Mouse (Mus musculus): ENCODE results near the gene Tmco3. TPM values are rescaled to one million over a fixed set of nuclear protein-coding genes. Genes with fewer than 3 reads are reported as not detected.
A peak's percentile ranks its signal among the peaks of the same experiment; 100 is the strongest.

Gene Tmco3
- polyA plus RNA-seq, 1 experiment from 2014 or later, result 56.2 TPM

GRCm38 (mm10) chr8:13338255-13338860, 50.4 kb downstream of the Tmco3 start, which contains the start of gene Tfdp1:
Gene Tfdp1, plus strand, starts transcription at chr8:13338751.
- WGBS, result 2% methylated on average over 33 of the region's 72 CpGs
- ATAC-seq (ENCODE audit: low FRiP score, low TSS enrichment), result peak; percentile 95

DNA sequence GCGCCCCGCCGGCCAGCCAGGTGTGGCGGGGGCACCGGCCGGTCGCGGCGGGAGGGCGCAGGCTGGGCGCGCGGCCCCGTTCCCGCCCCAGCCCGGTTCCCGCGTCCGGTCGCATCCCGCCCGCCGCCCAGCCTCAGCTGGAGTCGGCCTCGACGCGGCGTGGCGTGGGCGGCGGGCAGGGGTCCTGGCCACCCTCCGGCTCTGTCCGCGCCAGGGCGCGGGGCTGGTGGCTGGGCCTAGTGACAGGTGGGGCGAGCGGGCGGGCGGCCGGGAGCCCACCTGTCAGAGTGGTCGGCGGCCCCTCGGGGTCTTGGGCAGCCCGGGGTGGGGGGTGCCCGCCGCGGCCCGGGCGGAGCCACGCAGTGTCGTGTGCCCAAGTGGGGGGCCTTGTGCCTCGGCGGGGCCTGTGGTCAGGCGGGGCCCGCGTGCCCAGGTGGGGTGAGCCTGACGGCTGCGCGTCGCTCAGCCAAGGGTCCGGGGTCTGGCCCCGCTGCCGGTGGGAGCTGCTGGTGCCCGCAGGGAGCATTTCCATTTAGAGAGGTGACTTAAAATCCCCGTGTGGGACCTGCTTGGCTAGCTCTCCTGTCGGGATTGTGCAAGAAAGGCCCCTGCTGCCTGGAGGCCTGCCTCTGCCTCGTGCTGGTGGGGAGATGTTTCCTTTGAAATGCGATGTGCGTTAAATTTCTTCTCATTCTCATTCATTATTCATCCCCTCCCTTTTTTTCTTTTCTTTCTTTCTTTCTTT, 51.1 kb downstream of the Tmco3 start:
- H3K27ac ChIP-seq (ENCODE audit: low read length), result peak overlapping the region; percentile 76
- peak overlapping the region; percentile 98 for H3K9ac ChIP-seq (replicated peaks; ENCODE audit: low read length)
- peak; percentile 76 for ATAC-seq (ENCODE audit: low FRiP score, low TSS enrichment)
- peak overlapping the region; percentile 81 for H3K4me2 ChIP-seq (replicated peaks; ENCODE audit: low read depth, low read length)
- H3K36me3 ChIP-seq (ENCODE audit: insufficient read depth, low read length), result peaks cover 28% of the 10 kb centered on the region
- WGBS, result 0% methylated on average over 46 of the region's 70 CpGs
- H3K4me1 ChIP-seq (ENCODE audit: insufficient read depth, low read length), result peaks cover 19% of the 10 kb centered on the region
- no peaks in the 10 kb centered on the region for H3K9me3 ChIP-seq (ENCODE audit: low read length)
- H3K27me3 ChIP-seq (ENCODE audit: insufficient read depth, low read length), result no peaks in the 10 kb centered on the region
- peak overlapping the region; percentile 81 for H3K4me3 ChIP-seq (ENCODE audit: low read length)

More at GRCm38 (mm10) chr8:13338255-13338860, 50.4 kb downstream of the Tmco3 start, which contains the start of gene Tfdp1:
- peak within 1 kb of the TSS; percentile 81 for H3K4me3 ChIP-seq (ENCODE audit: low read length)
- peaks cover 19% of the 10 kb centered on the region for H3K4me1 ChIP-seq (ENCODE audit: insufficient read depth, low read length)
- H3K27ac ChIP-seq (ENCODE audit: low read length), result peak within 1 kb of the TSS; percentile 76
- H3K27me3 ChIP-seq (ENCODE audit: insufficient read depth, low read length), result no peaks in the 10 kb centered on the region
- H3K9me3 ChIP-seq (ENCODE audit: low read length), result no peaks in the 10 kb centered on the region
- H3K4me2 ChIP-seq (replicated peaks; ENCODE audit: low read depth, low read length), result peak within 1 kb of the TSS; percentile 81
- H3K9ac ChIP-seq (replicated peaks; ENCODE audit: low read length), result peak within 1 kb of the TSS; percentile 98
- peaks cover 21% of the 10 kb centered on the region for H3K36me3 ChIP-seq (ENCODE audit: insufficient read depth, low read length)

GRCm38 (mm10) chr8:13339646-13339990, 51.6 kb downstream of the Tmco3 start:
- Histone ChIP-seq H3K27ac (ENCODE audit: low read length) (no peak overlapping the region; the same call in 1 of the 2 replicates), H3K36me3 (ENCODE audit: insufficient read depth, low read length) (peaks cover 33% of the 10 kb centered on the region), H3K9me3 (ENCODE audit: low read length) (no peaks in the 10 kb centered on the region), H3K27me3 (ENCODE audit: insufficient read depth, low read length) (no peaks in the 10 kb centered on the region), H3K4me2 (replicated peaks; ENCODE audit: low read depth, low read length) (peak overlapping the region; percentile 81), H3K4me1 (ENCODE audit: insufficient read depth, low read length) (peaks cover 19% of the 10 kb centered on the region), H3K4me3 (ENCODE audit: low read length) (peak overlapping the region; percentile 81), H3K9ac (replicated peaks; ENCODE audit: low read length) (peak overlapping the region; percentile 98)
- ATAC-seq (ENCODE audit: low FRiP score, low TSS enrichment), result no peak
- 1% methylated on average over 11 of the region's 11 CpGs for WGBS

DNA sequence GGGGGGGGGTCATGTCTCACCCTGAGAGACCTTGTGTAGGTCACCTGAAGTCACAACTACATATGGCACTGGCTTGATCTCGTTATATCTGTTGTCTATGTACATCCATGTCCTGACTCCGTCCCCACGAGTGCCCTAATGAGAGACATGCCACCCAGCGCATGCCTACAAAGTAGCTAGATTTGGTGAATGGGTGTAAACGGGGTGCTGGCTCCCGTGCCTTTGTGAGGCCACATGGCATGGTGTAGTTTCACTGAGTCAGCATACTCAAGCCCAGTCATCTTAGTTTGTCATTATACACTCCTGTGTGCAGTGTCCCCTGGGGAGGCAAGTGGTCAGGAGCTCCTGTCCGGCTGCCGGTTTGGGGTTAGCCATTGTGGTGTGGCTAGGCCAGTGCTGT, 52.7 kb downstream of the Tmco3 start:
- Histone ChIP-seq H3K4me3 (ENCODE audit: low read length) (no peak overlapping the region), H3K36me3 (ENCODE audit: insufficient read depth, low read length) (peaks cover 43% of the 10 kb centered on the region), H3K9ac (replicated peaks; ENCODE audit: low read length) (no peak overlapping the region), H3K27me3 (ENCODE audit: insufficient read depth, low read length) (no peaks in the 10 kb centered on the region), H3K9me3 (ENCODE audit: low read length) (no peaks in the 10 kb centered on the region), H3K4me2 (replicated peaks; ENCODE audit: low read depth, low read length) (peak overlapping the region; percentile 81; the same call in 1 of the 2 replicates), H3K27ac (ENCODE audit: low read length) (no peak overlapping the region), H3K4me1 (ENCODE audit: insufficient read depth, low read length) (peaks cover 19% of the 10 kb centered on the region)
- no peak for ATAC-seq (ENCODE audit: low FRiP score, low TSS enrichment)
- 82% methylated on average over 8 of the region's 8 CpGs for WGBS

DNA sequence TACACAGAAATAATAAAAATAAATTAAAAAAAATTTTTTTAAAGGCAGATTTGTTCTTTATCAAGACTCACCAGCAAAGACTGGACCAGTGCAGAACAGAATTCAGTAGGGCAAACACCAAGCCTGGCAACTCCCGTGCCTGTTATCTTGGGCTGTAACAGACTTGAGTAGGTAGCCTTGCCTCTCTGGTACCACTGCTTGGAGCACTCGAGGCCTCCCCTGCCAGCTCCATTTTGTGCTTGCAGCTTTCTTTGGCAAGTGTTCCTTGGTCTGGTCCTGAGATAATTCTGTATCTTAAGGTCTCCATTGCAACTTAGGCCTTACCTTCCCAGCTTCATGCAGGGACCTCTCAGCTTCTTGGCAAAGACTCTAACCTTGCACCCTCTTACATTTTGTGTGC, 54.4 kb downstream of the Tmco3 start:
- H3K36me3 ChIP-seq (ENCODE audit: insufficient read depth, low read length), result peaks cover 58% of the 10 kb centered on the region
- no peak overlapping the region for H3K4me3 ChIP-seq (ENCODE audit: low read length)
- H3K27me3 ChIP-seq (ENCODE audit: insufficient read depth, low read length), result no peaks in the 10 kb centered on the region
- no peaks in the 10 kb centered on the region for H3K9me3 ChIP-seq (ENCODE audit: low read length)
- H3K4me1 ChIP-seq (ENCODE audit: insufficient read depth, low read length), result peaks cover 19% of the 10 kb centered on the region
- no peak overlapping the region for H3K4me2 ChIP-seq (replicated peaks; ENCODE audit: low read depth, low read length)
- WGBS, result 88% methylated on average over 2 of the region's 2 CpGs
- H3K27ac ChIP-seq (ENCODE audit: low read length), result no peak overlapping the region
- no peak for ATAC-seq (ENCODE audit: low FRiP score, low TSS enrichment)
- no peak overlapping the region for H3K9ac ChIP-seq (replicated peaks; ENCODE audit: low read length)

- Histone ChIP-seq H3K36me3 (ENCODE audit: insufficient read depth, low read length) (peaks cover 66% of the 10 kb centered on the region), H3K4me2 (replicated peaks; ENCODE audit: low read depth, low read length) (no peak overlapping the region), H3K4me1 (ENCODE audit: insufficient read depth, low read length) (peaks cover 16% of the 10 kb centered on the region), H3K4me3 (ENCODE audit: low read length) (no peak overlapping the region), H3K9me3 (ENCODE audit: low read length) (no peaks in the 10 kb centered on the region), H3K27me3 (ENCODE audit: insufficient read depth, low read length) (no peaks in the 10 kb centered on the region), H3K9ac (replicated peaks; ENCODE audit: low read length) (no peak overlapping the region), H3K27ac (ENCODE audit: low read length) (no peak overlapping the region)
- ATAC-seq (ENCODE audit: low FRiP score, low TSS enrichment), result no peak
- 98% methylated on average over 4 of the region's 4 CpGs for WGBS
Measured at GRCm38 (mm10) chr8:13343134-13343533, 55.1 kb downstream of the Tmco3 start.

- Histone ChIP-seq H3K4me1 (ENCODE audit: insufficient read depth, low read length) (no peaks in the 10 kb centered on the region), H3K36me3 (ENCODE audit: insufficient read depth, low read length) (peaks cover 79% of the 10 kb centered on the region), H3K27me3 (ENCODE audit: insufficient read depth, low read length) (no peaks in the 10 kb centered on the region), H3K4me2 (replicated peaks; ENCODE audit: low read depth, low read length) (no peak overlapping the region), H3K4me3 (ENCODE audit: low read length) (no peak overlapping the region), H3K9ac (replicated peaks; ENCODE audit: low read length) (no peak overlapping the region), H3K27ac (ENCODE audit: low read length) (no peak overlapping the region), H3K9me3 (ENCODE audit: low read length) (no peaks in the 10 kb centered on the region)
- ATAC-seq (ENCODE audit: low FRiP score, low TSS enrichment), result no peak
- 80% methylated on average over 7 of the region's 7 CpGs for WGBS
Measured at GRCm38 (mm10) chr8:13350052-13350451, 62.1 kb downstream of the Tmco3 start.

- H3K4me1 ChIP-seq (ENCODE audit: insufficient read depth, low read length), result no peaks in the 10 kb centered on the region
- no peaks in the 10 kb centered on the region for H3K9me3 ChIP-seq (ENCODE audit: low read length)
- ATAC-seq (ENCODE audit: low FRiP score, low TSS enrichment), result no peak
- H3K27ac ChIP-seq (ENCODE audit: low read length), result no peak overlapping the region
- no peaks in the 10 kb centered on the region for H3K27me3 ChIP-seq (ENCODE audit: insufficient read depth, low read length)
- WGBS, result 89% methylated on average over 5 of the region's 5 CpGs
- no peak overlapping the region for H3K9ac ChIP-seq (replicated peaks; ENCODE audit: low read length)
- peaks cover 74% of the 10 kb centered on the region for H3K36me3 ChIP-seq (ENCODE audit: insufficient read depth, low read length)
- H3K4me3 ChIP-seq (ENCODE audit: low read length), result no peak overlapping the region
- H3K4me2 ChIP-seq (replicated peaks; ENCODE audit: low read depth, low read length), result no peak overlapping the region
Measured at GRCm38 (mm10) chr8:13351593-13351992, 63.6 kb downstream of the Tmco3 start.

DNA sequence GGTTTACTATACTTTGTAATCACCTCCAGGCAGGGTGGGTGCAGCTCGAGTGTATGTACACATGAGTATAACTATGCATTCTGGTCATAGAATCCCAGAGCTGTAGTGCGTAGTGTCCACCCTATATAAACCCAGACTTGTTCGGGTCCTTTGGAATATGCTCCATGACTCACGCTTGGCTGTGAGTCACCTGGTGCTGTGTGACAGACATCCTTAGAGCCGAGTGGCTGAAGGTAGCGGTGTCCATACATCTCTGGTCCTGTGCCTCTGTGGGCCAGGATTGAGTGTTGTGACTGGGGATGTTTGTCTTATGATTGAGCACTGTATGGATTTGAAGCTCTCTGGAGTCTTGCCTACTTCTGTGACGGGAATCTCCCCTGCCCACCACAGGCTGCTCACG, 64.6 kb downstream of the Tmco3 start:
- WGBS, result 85% methylated on average over 8 of the region's 8 CpGs
- H3K9ac ChIP-seq (replicated peaks; ENCODE audit: low read length), result no peak overlapping the region
- no peak overlapping the region for H3K4me3 ChIP-seq (ENCODE audit: low read length)
- no peak for ATAC-seq (ENCODE audit: low FRiP score, low TSS enrichment)
- H3K4me2 ChIP-seq (replicated peaks; ENCODE audit: low read depth, low read length), result no peak overlapping the region
- H3K36me3 ChIP-seq (ENCODE audit: insufficient read depth, low read length), result peaks cover 76% of the 10 kb centered on the region
- no peaks in the 10 kb centered on the region for H3K27me3 ChIP-seq (ENCODE audit: insufficient read depth, low read length)
- no peak overlapping the region for H3K27ac ChIP-seq (ENCODE audit: low read length)
- H3K4me1 ChIP-seq (ENCODE audit: insufficient read depth, low read length), result no peaks in the 10 kb centered on the region
- no peaks in the 10 kb centered on the region for H3K9me3 ChIP-seq (ENCODE audit: low read length)

Data from kidney, embryonic 16.5 days (tissue).